Mouse (Mus musculus) kidney, postnatal 0 days (tissue): ENCODE measurements around the gene Os9. TPM values are rescaled to one million over a fixed set of nuclear protein-coding genes. Genes with fewer than 3 reads are reported as not detected.

Source experiments
- ATAC-seq: fragments of 200-750 bp; cut with Nextera tagmentation; replicated peaks from 2 replicates; pipeline ENCODE4 v1.8.0; 2017; ENCODE audit warnings: low read depth, moderate number of reproducible peaks, moderate TSS enrichment, moderate library complexity; ENCODE audit not compliant: low FRiP score
- DNase-seq: peaks from one replicate; pipeline ENCODE4 v3.0.0-alpha.2; 2016; ENCODE audit warnings: low spot score
- H3K27ac ChIP-seq: fragments of 300-500 bp; sonication (generic); 2 replicates; pipeline ENCODE4 v1.5.1; 2014; ENCODE audit warnings: mild to moderate bottlenecking
- H3K27me3 ChIP-seq: fragments of 300-500 bp; sonication (generic); 2 replicates; pipeline ENCODE4 v1.6.1; 2014; ENCODE audit warnings: low read length, mixed read lengths; ENCODE audit not compliant: insufficient read depth
- H3K36me3 ChIP-seq: fragments of 300-500 bp; sonication (generic); 2 replicates; pipeline ENCODE4 v1.6.1; 2014; ENCODE audit warnings: low read length, mixed read lengths; ENCODE audit not compliant: insufficient read depth
- H3K4me1 ChIP-seq: fragments of 300-500 bp; sonication (generic); replicated peaks from 2 replicates; pipeline ENCODE4 v1.6.1; 2014; ENCODE audit warnings: antibody characterized with exemption, low read length, mixed read lengths; ENCODE audit not compliant: insufficient read depth
- H3K4me2 ChIP-seq: fragments of 300-500 bp; sonication (generic); 2 replicates; pipeline ENCODE4 v1.6.1; 2014; ENCODE audit warnings: mild to moderate bottlenecking, low read length, moderate library complexity, mixed read lengths
- H3K4me3 ChIP-seq: fragments of 300-500 bp; sonication (generic); replicated peaks from 2 replicates; pipeline ENCODE4 v1.5.1; 2014; ENCODE audit warnings: low read depth, low read length
- H3K9ac ChIP-seq: fragments of 300-500 bp; sonication (generic); 2 replicates; pipeline ENCODE4 v1.6.1; 2014; ENCODE audit warnings: low read depth, low read length
- H3K9me3 ChIP-seq: fragments of 300-500 bp; sonication (generic); replicated peaks from 2 replicates; pipeline ENCODE4 v1.6.1; 2016; ENCODE audit warnings: low read length, inconsistent platforms, mixed read lengths
- CTCF ChIP-seq: IDR thresholded peaks from 2 replicates; pipeline ENCODE4 v1.5.1; 2016; ENCODE audit warnings: antibody characterized with exemption, low read depth, mild to moderate bottlenecking, moderate library complexity
- WGBS: fragments of 180-500 bp; shearing (Covaris S2); extraction: QIAGEN DNeasy Blood & Tissue Kit; methylation state at CpG from one replicate; pipeline ENCODE4 v1.1.7; 2014; 5-methylcytosine and 5-hydroxymethylcytosine counted together
- polyA plus RNA-seq: library from polyadenylated mRNA; unstranded; fragments of >200 nt; fragmentation: Nextera tagmentation; extraction: Ambion mirVana; gene quantifications from 2 replicates; pipeline ENCODE4 v1.2.1, GENCODE M21; 2015

Os9 gene
- polyA plus RNA-seq, 1 experiment from 2014 or later: 107 TPM

- Histone ChIP-seq H3K4me3 (peak within 1 kb of the TSS; percentile 72), H3K4me1 (peaks cover 16% of the 10 kb centered on the region; the same call in 1 of the 2 replicates), H3K27ac (peak within 1 kb of the TSS; percentile 91), H3K4me2 (peak within 1 kb of the TSS; percentile 73), H3K9me3 (no peaks in the 10 kb centered on the region), H3K27me3 (no peaks in the 10 kb centered on the region), H3K36me3 (peaks cover 29% of the 10 kb centered on the region), H3K9ac (peak within 1 kb of the TSS; percentile 71)
- TF ChIP-seq CTCF: no peak
- peak; percentile 99 for DNase-seq
- ATAC-seq: peak; percentile 83
- WGBS: 2% methylated on average over 36 of the region's 36 CpGs
Measured at GRCm38 (mm10) chr10:127070190-127071121, 50.5 kb downstream of the Os9 start, which contains the start of gene Tspan31. TSS of gene Tspan31 (minus strand) at chr10:127070264.

GRCm38 (mm10) chr10:127069281-127070189, 51.4 kb downstream of the Os9 start:
- Histone ChIP-seq H3K4me1 (peaks cover 21% of the 10 kb centered on the region), H3K9me3 (no peaks in the 10 kb centered on the region), H3K36me3 (peaks cover 35% of the 10 kb centered on the region), H3K9ac (peak overlapping the region; percentile 71), H3K27me3 (no peaks in the 10 kb centered on the region), H3K27ac (peak overlapping the region; percentile 91), H3K4me3 (peak overlapping the region; percentile 72), H3K4me2 (peak overlapping the region; percentile 73)
- 6% methylated on average over 30 of the region's 30 CpGs for WGBS
- no peak for TF ChIP-seq CTCF
- ATAC-seq (peak; percentile 22; the same call in 1 of the 2 replicates), DNase-seq (peak; percentile 79)

- H3K9ac ChIP-seq: no peak overlapping the region
- peak overlapping the region; percentile 73; the same call in 1 of the 2 replicates for H3K4me2 ChIP-seq
- peaks cover 23% of the 10 kb centered on the region for H3K4me1 ChIP-seq
- no peaks in the 10 kb centered on the region for H3K9me3 ChIP-seq
- no peaks in the 10 kb centered on the region for H3K27me3 ChIP-seq
- ATAC-seq: no peak
- no peak for TF ChIP-seq CTCF
- H3K27ac ChIP-seq: no peak overlapping the region
- WGBS: 70% methylated on average over 9 of the region's 9 CpGs
- peaks cover 35% of the 10 kb centered on the region for H3K36me3 ChIP-seq
- H3K4me3 ChIP-seq: no peak overlapping the region
- no peak for DNase-seq
Measured at GRCm38 (mm10) chr10:127068360-127069038, 52.4 kb downstream of the Os9 start.

- Histone ChIP-seq H3K9ac (no peak overlapping the region), H3K4me2 (no peak overlapping the region), H3K36me3 (peaks cover 35% of the 10 kb centered on the region), H3K27me3 (no peaks in the 10 kb centered on the region), H3K27ac (no peak overlapping the region), H3K4me1 (peaks cover 23% of the 10 kb centered on the region), H3K4me3 (no peak overlapping the region), H3K9me3 (no peaks in the 10 kb centered on the region)
- no peak for TF ChIP-seq CTCF
- 91% methylated on average over 14 of the region's 14 CpGs for WGBS
- no peak for ATAC-seq
- DNase-seq: no peak
Measured at GRCm38 (mm10) chr10:127066519-127067018, 54.4 kb downstream of the Os9 start.

- TF ChIP-seq CTCF: no peak
- no peaks in the 10 kb centered on the region for H3K9me3 ChIP-seq
- no peak for ATAC-seq
Measured at GRCm38 (mm10) chr10:127065981-127066380, 55.0 kb downstream of the Os9 start.

More at GRCm38 (mm10) chr10:127065981-127066380, 55.0 kb downstream of the Os9 start:
- Histone ChIP-seq H3K27ac (no peak overlapping the region), H3K4me3 (no peak overlapping the region), H3K27me3 (no peaks in the 10 kb centered on the region), H3K9ac (no peak overlapping the region), H3K4me1 (peaks cover 19% of the 10 kb centered on the region), H3K36me3 (peaks cover 35% of the 10 kb centered on the region), H3K4me2 (no peak overlapping the region)
- 84% methylated on average over 9 of the region's 9 CpGs for WGBS
- DNase-seq: no peak
